Mouse (Mus musculus): Measurements from ENCODE around the gene Rrp36.

The Rrp36 gene

GRCm38 (mm10) chr17:46673850-46674529, at the start of gene Rrp36:
TSS of gene Rrp36 (minus strand) at chr17:46674352.
- DNase-seq: peak; percentile 85 to 92

GRCm38 (mm10) chr17:46721077-46721476, 46.9 kb upstream of the Rrp36 start:
- DNase-seq: no peak

GRCm38 (mm10) chr17:46714756-46715481, 40.8 kb upstream of the Rrp36 start:
- peak in 1 of 2 experiments; percentile 39 for DNase-seq

- no peak for DNase-seq
These were observed 39.7 kb upstream of the Rrp36 start for GRCm38 (mm10) chr17:46713849-46714248.

GRCm38 (mm10) chr17:46712442-46712841, 38.3 kb upstream of the Rrp36 start:
- DNase-seq: no peak

- peak in 1 of 2 experiments; percentile 53 for DNase-seq
These were observed 37.6 kb upstream of the Rrp36 start for GRCm38 (mm10) chr17:46711612-46712271.

- peak; percentile 93 to 95 for DNase-seq
These were observed 36.9 kb upstream of the Rrp36 start, which contains the start of gene Pex6 for GRCm38 (mm10) chr17:46710959-46711597. TSS of gene Pex6 (plus strand) at chr17:46711463.

- DNase-seq: no peak
These were observed 32.4 kb upstream of the Rrp36 start for GRCm38 (mm10) chr17:46706375-46707089.

- peak; percentile 93 to 98 for DNase-seq
These were observed 31.0 kb upstream of the Rrp36 start, which contains the start of gene Ppp2r5d for GRCm38 (mm10) chr17:46704887-46705835. TSS of gene Ppp2r5d (minus strand) at chr17:46705111.

- DNase-seq: peak in 1 of 2 experiments; percentile 41
These were observed 30.1 kb upstream of the Rrp36 start for GRCm38 (mm10) chr17:46703971-46704886.

- DNase-seq: no peak
These were observed 28.4 kb upstream of the Rrp36 start for GRCm38 (mm10) chr17:46702506-46702905.

- no peak for DNase-seq
These were observed 27.9 kb upstream of the Rrp36 start for GRCm38 (mm10) chr17:46702100-46702499.

- DNase-seq: no peak
These were observed 27.3 kb upstream of the Rrp36 start for GRCm38 (mm10) chr17:46701489-46701888.

GRCm38 (mm10) chr17:46699912-46700311, 25.8 kb upstream of the Rrp36 start:
- peak; percentile 55 to 72 for DNase-seq

- DNase-seq: no peak
These were observed 25.1 kb upstream of the Rrp36 start for GRCm38 (mm10) chr17:46699245-46699644.

- DNase-seq: no peak
These were observed 24.4 kb upstream of the Rrp36 start for GRCm38 (mm10) chr17:46698515-46698914.

GRCm38 (mm10) chr17:46694517-46695063, 20.4 kb upstream of the Rrp36 start:
- no peak for DNase-seq

- DNase-seq: no peak
These were observed 17.2 kb upstream of the Rrp36 start for GRCm38 (mm10) chr17:46691390-46691789.

- no peak for DNase-seq
These were observed 16.5 kb upstream of the Rrp36 start for GRCm38 (mm10) chr17:46690665-46691064.

- DNase-seq: no peak
These were observed 11.8 kb upstream of the Rrp36 start for GRCm38 (mm10) chr17:46685913-46686312.
